10 mouse cellular contexts compared by ENCODE assay signal in genomic region chr11:79116665-79117064, GRCm38 (mm10). TPM values are rescaled to one million over a fixed set of nuclear protein-coding genes. Genes with fewer than 3 reads are reported as not detected.
A peak's percentile ranks its signal among the peaks of the same experiment; 100 is the strongest.
DNase-seq lines count a peak whose midpoint lies in the region; ATAC-seq and TF ChIP-seq lines count a peak whose summit lies in the region.
"Had no signal": no experiment of that assay in that cellular context is flagged by ENCODE, and none has a peak within 500 bp of the region (broad histone marks: within the 10 kb centered on the region; RNA-seq: fewer than 3 reads in every experiment).

No protein-coding gene starts in this region.

- H3K27me3 ChIP-seq in hindbrain, embryonic 11.5 days (ENCODE audit: control insufficient read depth, insufficient read depth, low read length), result no peaks in the 10 kb centered on the region
- H3K27me3 ChIP-seq in midbrain, embryonic 16.5 days (ENCODE audit: control insufficient read depth, insufficient read depth, low read depth, low read length), result no peaks in the 10 kb centered on the region
- H3K27me3 ChIP-seq: limb, embryonic 12.5 days had no signal

- no peaks in the 10 kb centered on the region for H3K36me3 ChIP-seq in hindbrain, embryonic 11.5 days (ENCODE audit: control insufficient read depth, insufficient read depth, low read length)
- H3K36me3 ChIP-seq in midbrain, embryonic 16.5 days (ENCODE audit: control insufficient read depth, insufficient read depth, low read length), result no peaks in the 10 kb centered on the region
- H3K36me3 ChIP-seq: limb, embryonic 12.5 days had no signal

- intact Hi-C loops in gastrocnemius, adult 2 months (cut with DNase I), result no loop called here

- peak; percentile 69 for ATAC-seq in hindbrain, embryonic 11.5 days (ENCODE audit: low FRiP score)
- peak; percentile 39; the same call in 1 of the 2 replicates for ATAC-seq in midbrain, embryonic 16.5 days
- ATAC-seq in erythroid progenitor cell, adult 5-6 weeks (replicated peaks; ENCODE audit: low FRiP score, poor library complexity, severe bottlenecking), result no peak
- ATAC-seq: activated CD4-positive, CD25-positive, alpha-beta regulatory T cell, adult 4 months had no signal

- WGBS in hindbrain, embryonic 11.5 days, result 15% methylated on average over 9 of the region's 9 CpGs
- 12% methylated on average over 9 of the region's 9 CpGs for WGBS in midbrain, embryonic 16.5 days

- H3K9me3 ChIP-seq in hindbrain, embryonic 11.5 days (ENCODE audit: control insufficient read depth, low read length), result no peaks in the 10 kb centered on the region
- no peaks in the 10 kb centered on the region for H3K9me3 ChIP-seq in midbrain, embryonic 16.5 days (replicated peaks; ENCODE audit: control insufficient read depth, low read length, poor library complexity, severe bottlenecking)
- H3K9me3 ChIP-seq: limb, embryonic 12.5 days had no signal

- H3K4me2 ChIP-seq in hindbrain, embryonic 11.5 days (replicated peaks; ENCODE audit: low read depth, low read length), result no peak overlapping the region
- H3K4me2 ChIP-seq in midbrain, embryonic 16.5 days (ENCODE audit: low read length), result no peak overlapping the region
- H3K4me2 ChIP-seq: limb, embryonic 12.5 days had no signal

- H3K4me3 ChIP-seq in gastrocnemius, adult 2 months, result no peak overlapping the region
- no peak overlapping the region for H3K4me3 ChIP-seq in hindbrain, embryonic 11.5 days (ENCODE audit: low read depth, low read length)
- H3K4me3 ChIP-seq in midbrain, embryonic 16.5 days (ENCODE audit: low read depth, low read length), result no peak overlapping the region
- H3K4me3 ChIP-seq: limb, embryonic 12.5 days had no signal

- no peak for DNase-seq in gastrocnemius, adult 2 months
- DNase-seq in gastrocnemius, adult 8-10 months (ENCODE audit: low spot score in 2 of 2), result no peak
- DNase-seq in cerebellum, adult 9-10 months, result peak; percentile 66
- DNase-seq in hindbrain, embryonic 11.5 days (ENCODE audit: low spot score), result peak; percentile 53
- no peak for DNase-seq in adrenal gland, postnatal 10 days
- DNase-seq in thymus, postnatal 0 days (ENCODE audit: low spot score), result no peak

- H3K9ac ChIP-seq in hindbrain, embryonic 11.5 days (ENCODE audit: low read depth, low read length), result no peak overlapping the region
- no peak overlapping the region; the same call in 1 of the 2 replicates for H3K9ac ChIP-seq in midbrain, embryonic 16.5 days (ENCODE audit: low read depth, low read length)
- H3K9ac ChIP-seq: limb, embryonic 12.5 days had no signal

- H3K4me1 ChIP-seq in hindbrain, embryonic 11.5 days (replicated peaks; ENCODE audit: control insufficient read depth, insufficient read depth, low read length), result peaks cover 9% of the 10 kb centered on the region; the same call in 1 of the 2 replicates
- H3K4me1 ChIP-seq in midbrain, embryonic 16.5 days (ENCODE audit: control insufficient read depth, insufficient read depth, low read length), result peaks cover 15% of the 10 kb centered on the region

- H3K27ac ChIP-seq in gastrocnemius, adult 2 months, result peak overlapping the region; percentile 38
- peak overlapping the region; percentile 53 for H3K27ac ChIP-seq in hindbrain, embryonic 11.5 days (ENCODE audit: low read depth, low read length)
- peak overlapping the region; percentile 53; the same call in 1 of the 2 replicates for H3K27ac ChIP-seq in midbrain, embryonic 16.5 days (ENCODE audit: low read length)
- H3K27ac ChIP-seq: limb, embryonic 12.5 days had no signal

- no peak for TF ChIP-seq CTCF in gastrocnemius, adult 2 months (IDR thresholded peaks at IDR 0.05)

RNA-seq across cellular contexts. Expression of gene Ksr1, which starts 29.5 kb away (rescaled TPM):
- total RNA-seq in gastrocnemius, adult 2 months (2021), result 10 to 100 TPM; 92.9 to 98.3 TPM
- 100 to 1,000 TPM in 1 of 4 experiments, 10 to 100 TPM in 3; 78.5 to 117 (median 87.7) TPM for total RNA-seq in gastrocnemius, adult 8-10 months (2022)
- 3.9 and 4.3 TPM in 2 replicates for polyA plus RNA-seq in hindbrain, embryonic 11.5 days (2014; fragmentation: Nextera tagmentation; extraction: Ambion mirVana)
- 4.5 and 5.3 TPM in 2 replicates for polyA plus RNA-seq in midbrain, embryonic 16.5 days (2015; fragmentation: Nextera tagmentation; extraction: Ambion mirVana)
- 2.2 and 4.2 TPM in 2 replicates for total RNA-seq in erythroid progenitor cell, adult 5-6 weeks (2015; ENCODE audit: low replicate concordance)
- total RNA-seq in erythroid progenitor cell, adult 5-6 weeks (2017; ENCODE audit: low replicate concordance), result 0.51 and 1.5 TPM in 2 replicates
- 10 to 100 TPM; 12.0 to 17.3 TPM for total RNA-seq in adrenal gland, postnatal 10 days (2021)
- 2.7 and 2.8 TPM in 2 replicates for polyA plus RNA-seq in thymus, postnatal 0 days (2015; fragmentation: Nextera tagmentation; extraction: Ambion mirVana)

Comparison
In these comparisons a context has a peak if more than half of its experiments do, and no peak if none do; other contexts are left out.
1. DNase-seq: peak in cerebellum, adult 9-10 months (single experiment) and hindbrain, embryonic 11.5 days (single experiment); none in gastrocnemius, adult 2 months (single experiment), gastrocnemius, adult 8-10 months (0 of 2), adrenal gland, postnatal 10 days (single experiment) and thymus, postnatal 0 days (single experiment).
2. RNA of gene Ksr1, which starts 29.5 kb away (total RNA-seq): 92.9 to 98.3 TPM in gastrocnemius, adult 2 months and 78.5 to 117 TPM in gastrocnemius, adult 8-10 months; 12.0 to 17.3 TPM in adrenal gland, postnatal 10 days and 0.51 to 4.2 TPM in erythroid progenitor cell, adult 5-6 weeks; every median in the first group is over 4 times any median in the second.
3. Peak in every context shown above with its lines, with median percentiles within 50 percentile points of each other: H3K27ac ChIP-seq.